Mouse (Mus musculus) E14TG2a.4 (cell line): Measurements from ENCODE around the gene Nrde2.
A peak's percentile ranks its signal among the peaks of the same experiment; 100 is the strongest.
"Not testable (repeated sequence)": the region's sequence is repeated elsewhere in the genome, so short reads cannot be mapped to it uniquely, and the experiment has no call there.

Source experiments
- H3K27me3 ChIP-seq: 2 replicates; pipeline ENCODE4 v1.6.1; 2014; ENCODE audit warnings: low read length, control low read depth; ENCODE audit not compliant: insufficient read depth
- H3K36me3 ChIP-seq: 2 replicates; pipeline ENCODE4 v1.6.1; 2014; ENCODE audit warnings: low read length, control low read depth; ENCODE audit not compliant: insufficient read depth
- H3K4me1 ChIP-seq: replicated peaks from 2 replicates; pipeline ENCODE4 v1.6.1; 2014; ENCODE audit warnings: low read depth, low read length, control low read depth
- H3K4me3 ChIP-seq: replicated peaks from 2 replicates; pipeline ENCODE4 v1.5.1; 2014; ENCODE audit warnings: mild to moderate bottlenecking, low read length
- H3K9me3 ChIP-seq: 2 replicates; pipeline ENCODE4 v1.6.1; 2014; ENCODE audit warnings: low read length, control low read depth
- CTCF ChIP-seq: conservative IDR thresholded peaks from 2 replicates; pipeline ENCODE4 v1.5.1; 2014; ENCODE audit warnings: low read length
- NANOG ChIP-seq: IDR thresholded peaks from 2 replicates; pipeline ENCODE4 v1.6.1; 2014; ENCODE audit warnings: borderline replicate concordance, low read length, mixed read lengths
- POU5F1 ChIP-seq: IDR thresholded peaks from 2 replicates; pipeline ENCODE4 v1.6.1; 2014; ENCODE audit warnings: low read length, borderline replicate concordance

The Nrde2 gene

GRCm38 (mm10) chr12:100186376-100186775 is 26.9 kb upstream of the Nrde2 start:
- Histone ChIP-seq H3K27me3 (no peaks in the 10 kb centered on the region), H3K4me1 (peaks cover 57% of the 10 kb centered on the region), H3K9me3 (no peaks in the 10 kb centered on the region), H3K36me3 (no peaks in the 10 kb centered on the region), H3K4me3 (peak overlapping the region; percentile 90)
- TF ChIP-seq POU5F1 = no peak
- TF ChIP-seq CTCF = no peak
- TF ChIP-seq NANOG = no peak

DNA sequence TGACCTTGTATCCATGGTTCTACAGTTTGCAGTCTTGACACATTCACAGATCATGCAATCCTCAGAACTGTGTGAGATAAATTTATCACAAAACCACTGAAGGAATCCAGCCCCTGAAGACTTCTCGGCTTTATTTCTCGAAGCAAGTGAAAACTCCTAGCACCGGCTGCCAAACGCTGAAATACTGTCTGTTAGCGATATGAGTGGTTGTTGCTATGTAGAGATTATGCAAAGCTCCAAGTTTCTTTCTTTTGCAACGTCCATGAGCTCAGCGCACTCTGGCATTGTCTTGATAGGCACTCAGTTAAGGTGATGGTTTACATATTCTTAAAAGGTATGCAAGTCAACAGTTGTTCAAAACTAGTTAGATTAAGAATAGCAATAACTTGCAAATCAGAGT is 26.4 kb upstream of the Nrde2 start:
- no peak overlapping the region for H3K4me3 ChIP-seq
- H3K9me3 ChIP-seq = no peaks in the 10 kb centered on the region
- peaks cover 54% of the 10 kb centered on the region for H3K4me1 ChIP-seq
- TF ChIP-seq POU5F1 (no peak), CTCF (no peak), NANOG (no peak)
- H3K27me3 ChIP-seq = no peaks in the 10 kb centered on the region
- H3K36me3 ChIP-seq = no peaks in the 10 kb centered on the region

- not testable (repeated sequence) for H3K36me3 ChIP-seq, H3K9me3 ChIP-seq, H3K27me3 ChIP-seq, H3K4me3 ChIP-seq
- H3K4me1 ChIP-seq = peaks cover 52% of the 10 kb centered on the region
- TF ChIP-seq CTCF = peak; percentile 14; the same call in 1 of the 2 replicates
Measured at GRCm38 (mm10) chr12:100184976-100185375, 25.5 kb upstream of the Nrde2 start.

DNA sequence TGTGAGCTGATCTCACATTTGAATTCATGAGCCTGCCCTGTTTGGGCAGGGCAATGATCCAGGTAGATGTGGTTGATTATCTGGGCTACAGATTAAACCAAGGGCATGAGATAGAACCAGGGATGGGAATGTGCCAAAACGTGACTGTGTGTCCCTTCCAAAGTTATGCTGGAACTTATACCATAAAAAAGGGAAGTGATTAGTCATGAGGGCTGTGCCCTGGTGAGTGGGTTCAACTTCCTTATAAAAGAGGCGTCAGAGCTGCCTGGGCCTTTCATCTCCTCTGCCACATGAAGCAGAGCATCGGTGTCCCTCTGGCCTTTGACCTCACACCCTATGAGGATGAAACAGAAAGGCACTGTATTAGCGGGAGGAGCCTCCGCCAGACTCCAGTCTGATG is 24.5 kb upstream of the Nrde2 start:
- Histone ChIP-seq H3K4me1 (peaks cover 52% of the 10 kb centered on the region), H3K27me3 (no peaks in the 10 kb centered on the region)
- TF ChIP-seq NANOG = no peak
- TF ChIP-seq CTCF = no peak
- no peak for TF ChIP-seq POU5F1

GRCm38 (mm10) chr12:100182676-100183075 is 23.2 kb upstream of the Nrde2 start:
- no peak overlapping the region for H3K4me3 ChIP-seq
- TF ChIP-seq CTCF (peak; percentile 74), NANOG (no peak), POU5F1 (no peak)
- peaks cover 45% of the 10 kb centered on the region for H3K4me1 ChIP-seq
- no peaks in the 10 kb centered on the region for H3K9me3 ChIP-seq
- no peaks in the 10 kb centered on the region for H3K36me3 ChIP-seq
- H3K27me3 ChIP-seq = no peaks in the 10 kb centered on the region

More for the DNA sequence above, 24.5 kb upstream of the Nrde2 start:
- H3K36me3 ChIP-seq = no peaks in the 10 kb centered on the region
- no peak overlapping the region for H3K4me3 ChIP-seq
- no peaks in the 10 kb centered on the region for H3K9me3 ChIP-seq

DNA sequence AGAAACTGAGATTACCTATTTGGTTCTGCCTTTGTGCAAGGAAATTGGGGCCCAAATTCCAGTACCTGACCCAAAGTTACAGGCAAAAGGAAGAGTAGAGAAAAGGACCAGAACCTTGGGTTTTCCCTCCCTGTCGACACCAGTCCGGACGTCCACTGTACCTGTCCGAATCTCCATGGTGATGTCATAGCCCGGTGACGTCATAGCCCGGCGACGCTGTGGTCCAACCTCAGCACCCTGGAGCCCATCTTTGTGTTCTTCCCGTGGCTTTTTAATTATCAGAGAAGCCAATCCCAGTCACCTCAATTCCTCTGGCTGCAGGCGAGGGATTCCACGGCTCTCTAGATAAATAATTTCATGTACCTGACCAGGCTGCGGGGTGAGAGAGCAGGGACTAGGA is 21.3 kb upstream of the Nrde2 start:
- Histone ChIP-seq H3K4me3 (peak overlapping the region; percentile 78), H3K9me3 (no peaks in the 10 kb centered on the region), H3K36me3 (no peaks in the 10 kb centered on the region), H3K27me3 (no peaks in the 10 kb centered on the region), H3K4me1 (peaks cover 35% of the 10 kb centered on the region)
- no peak for TF ChIP-seq POU5F1
- no peak for TF ChIP-seq CTCF
- no peak for TF ChIP-seq NANOG

GRCm38 (mm10) chr12:100178898-100179440 is 19.5 kb upstream of the Nrde2 start:
- no peak overlapping the region for H3K4me3 ChIP-seq
- no peaks in the 10 kb centered on the region for H3K27me3 ChIP-seq
- no peaks in the 10 kb centered on the region for H3K36me3 ChIP-seq
- no peak for TF ChIP-seq CTCF
- TF ChIP-seq NANOG = no peak
- TF ChIP-seq POU5F1 = no peak
- peaks cover 23% of the 10 kb centered on the region for H3K4me1 ChIP-seq
- no peaks in the 10 kb centered on the region for H3K9me3 ChIP-seq

- TF ChIP-seq CTCF = no peak
- no peak for TF ChIP-seq NANOG
- TF ChIP-seq POU5F1 = no peak
- Histone ChIP-seq H3K4me1 (peaks cover 8% of the 10 kb centered on the region), H3K27me3 (no peaks in the 10 kb centered on the region), H3K9me3 (no peaks in the 10 kb centered on the region), H3K36me3 (no peaks in the 10 kb centered on the region), H3K4me3 (no peak overlapping the region)
Measured at GRCm38 (mm10) chr12:100176469-100177056, 17.1 kb upstream of the Nrde2 start.

DNA sequence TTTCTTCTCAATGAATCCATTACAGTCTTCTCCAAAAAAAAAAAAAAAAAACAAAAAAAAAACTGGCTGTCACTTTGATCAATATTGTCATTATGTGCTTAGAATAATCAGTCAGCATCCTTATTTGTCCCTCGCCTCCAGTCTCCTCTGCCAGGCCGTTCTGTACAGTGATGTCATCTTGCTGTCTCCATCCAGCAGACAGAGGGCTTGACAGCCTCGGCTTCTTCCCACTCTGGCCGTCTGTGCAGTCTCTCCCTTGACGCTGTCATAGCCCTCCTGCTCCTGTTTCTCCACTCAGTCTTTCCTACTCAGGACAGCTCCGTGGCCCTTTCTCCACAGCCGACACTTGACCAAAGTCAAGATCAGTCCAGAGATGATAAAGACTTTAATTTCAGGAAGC is 13.0 kb upstream of the Nrde2 start:
- H3K27me3 ChIP-seq = no peaks in the 10 kb centered on the region
- no peak for TF ChIP-seq POU5F1
- TF ChIP-seq CTCF = no peak
- TF ChIP-seq NANOG = no peak
- no peak overlapping the region for H3K4me3 ChIP-seq
- H3K36me3 ChIP-seq = no peaks in the 10 kb centered on the region
- peaks cover 29% of the 10 kb centered on the region for H3K4me1 ChIP-seq
- H3K9me3 ChIP-seq = no peaks in the 10 kb centered on the region
